Mouse (Mus musculus): Measurements from ENCODE around the gene Dip2c. TPM values are rescaled to one million over a fixed set of nuclear protein-coding genes. Genes with fewer than 3 reads are reported as not detected.

The Dip2c gene
- polyA plus RNA-seq, 1 experiment from 2014 or later = 4.4 TPM

DNA sequence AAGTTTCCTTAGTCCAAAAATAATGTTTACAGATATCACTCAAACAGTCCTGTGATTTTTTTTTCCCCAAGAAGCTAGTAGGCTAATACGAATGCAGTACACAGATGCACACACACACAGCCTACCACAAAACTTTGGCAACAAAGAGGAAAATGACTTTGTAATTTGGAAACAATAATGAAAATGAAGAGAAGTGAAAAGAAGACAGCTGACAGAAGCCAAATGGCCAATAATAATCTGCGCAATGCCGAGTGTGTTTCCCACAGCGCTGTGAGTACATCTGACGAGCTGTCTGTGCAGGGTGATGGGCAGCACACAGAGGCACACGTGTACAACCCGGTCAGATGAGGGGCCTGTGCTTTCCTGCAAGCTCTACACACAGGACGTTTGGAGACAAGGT is 430.4 kb downstream of the Dip2c start:
- no peaks in the 10 kb centered on the region for H3K27me3 ChIP-seq (ENCODE audit: control insufficient read depth, insufficient read depth, low read length)
- 88% methylated on average over 8 of the region's 8 CpGs for WGBS (ENCODE audit: insufficient replicate concordance)

DNA sequence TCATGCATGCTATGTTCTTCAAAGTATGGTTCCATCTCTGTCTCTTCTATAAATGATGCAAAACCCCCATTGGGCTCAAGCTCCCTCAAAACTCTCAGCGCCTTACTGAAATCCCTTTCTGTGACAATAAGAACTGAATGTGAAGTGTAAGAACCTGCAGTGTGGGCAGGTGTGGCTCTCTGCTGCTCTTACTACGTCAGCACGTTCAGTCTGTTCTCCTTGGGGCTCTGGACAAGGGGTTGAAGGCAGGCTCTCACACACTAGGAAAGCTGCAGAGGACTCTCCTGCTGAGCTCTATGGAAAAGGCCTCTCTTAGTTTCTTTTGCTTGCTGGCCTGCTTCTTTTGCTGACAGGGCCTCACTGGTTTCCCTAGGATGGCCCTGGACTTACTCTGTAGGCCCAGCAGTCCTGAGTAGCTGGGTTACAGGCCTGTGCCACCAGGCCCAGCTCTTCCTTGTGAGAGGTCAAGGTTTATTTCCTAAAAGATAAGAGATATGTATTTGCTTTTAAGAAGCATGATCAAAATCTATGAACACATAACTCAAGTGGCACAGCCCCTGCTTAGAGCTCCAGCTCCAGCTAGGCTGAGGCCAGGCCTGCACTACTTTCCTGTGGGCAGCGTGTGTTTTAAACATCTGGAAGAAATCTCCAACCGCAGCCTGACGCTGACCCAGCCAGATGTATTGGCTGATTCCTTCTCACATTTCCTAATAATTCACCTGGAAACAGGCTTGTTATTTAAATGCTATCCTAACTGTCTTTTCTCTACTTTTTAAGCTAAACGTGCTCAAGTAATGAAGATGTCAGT is 432.3 kb downstream of the Dip2c start:
- no peak overlapping the region for H3K4me3 ChIP-seq (ENCODE audit: low read depth, low read length)
- H3K36me3 ChIP-seq (ENCODE audit: control insufficient read depth, insufficient read depth, low read length) = no peaks in the 10 kb centered on the region
- no peak overlapping the region for H3K9ac ChIP-seq (ENCODE audit: low read depth, low read length)
- no peaks in the 10 kb centered on the region for H3K9me3 ChIP-seq (replicated peaks; ENCODE audit: control insufficient read depth, low read length)
- H3K4me2 ChIP-seq = no peak overlapping the region
- peaks cover 2% of the 10 kb centered on the region; the same call in 1 of the 2 replicates for H3K4me1 ChIP-seq (ENCODE audit: control insufficient read depth, insufficient read depth, low read length)
- WGBS (ENCODE audit: insufficient replicate concordance) = 83% methylated on average over 7 of the region's 7 CpGs
- no peak for ATAC-seq (replicated peaks; ENCODE audit: insufficient number of reproducible peaks, low FRiP score, low TSS enrichment)
- no peaks in the 10 kb centered on the region for H3K27me3 ChIP-seq (ENCODE audit: control insufficient read depth, insufficient read depth, low read length)
- H3K27ac ChIP-seq (ENCODE audit: low read depth, low read length) = no peak overlapping the region

More for the DNA sequence above, 430.4 kb downstream of the Dip2c start:
- H3K36me3 ChIP-seq (ENCODE audit: control insufficient read depth, insufficient read depth, low read length) = no peaks in the 10 kb centered on the region
- no peak for ATAC-seq (replicated peaks; ENCODE audit: insufficient number of reproducible peaks, low FRiP score, low TSS enrichment)
- H3K27ac ChIP-seq (ENCODE audit: low read depth, low read length) = no peak overlapping the region
- no peak overlapping the region for H3K4me3 ChIP-seq (ENCODE audit: low read depth, low read length)
- H3K4me2 ChIP-seq = no peak overlapping the region
- peaks cover 9% of the 10 kb centered on the region for H3K4me1 ChIP-seq (ENCODE audit: control insufficient read depth, insufficient read depth, low read length)
- no peaks in the 10 kb centered on the region for H3K9me3 ChIP-seq (replicated peaks; ENCODE audit: control insufficient read depth, low read length)
- H3K9ac ChIP-seq (ENCODE audit: low read depth, low read length) = no peak overlapping the region

DNA sequence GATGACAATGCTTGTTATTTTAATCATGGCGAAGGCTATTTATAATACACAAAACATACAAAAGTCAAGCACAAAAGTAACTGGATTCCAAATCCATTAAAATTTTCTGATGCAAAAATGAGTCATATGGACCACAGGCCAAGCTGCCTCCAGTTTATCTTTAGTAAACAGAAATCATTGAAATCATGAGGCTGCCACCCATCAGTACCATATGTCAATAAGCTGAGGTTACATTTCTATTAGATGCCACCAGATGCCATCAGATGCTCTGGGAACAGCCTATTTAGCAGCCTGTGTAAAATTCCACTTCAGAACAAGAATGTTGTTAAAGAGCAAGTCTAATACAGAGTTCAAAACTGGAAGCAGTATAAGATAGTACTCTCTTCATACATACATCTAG is 436.1 kb downstream of the Dip2c start:
- Histone ChIP-seq H3K27me3 (ENCODE audit: control insufficient read depth, insufficient read depth, low read length) (no peaks in the 10 kb centered on the region), H3K4me3 (ENCODE audit: low read depth, low read length) (no peak overlapping the region), H3K4me2 (no peak overlapping the region), H3K9me3 (replicated peaks; ENCODE audit: control insufficient read depth, low read length) (no peaks in the 10 kb centered on the region), H3K36me3 (ENCODE audit: control insufficient read depth, insufficient read depth, low read length) (no peaks in the 10 kb centered on the region), H3K9ac (ENCODE audit: low read depth, low read length) (no peak overlapping the region), H3K27ac (ENCODE audit: low read depth, low read length) (no peak overlapping the region), H3K4me1 (ENCODE audit: control insufficient read depth, insufficient read depth, low read length) (peaks cover 3% of the 10 kb centered on the region; the same call in 1 of the 2 replicates)
- ATAC-seq (replicated peaks; ENCODE audit: insufficient number of reproducible peaks, low FRiP score, low TSS enrichment) = no peak
- WGBS (ENCODE audit: insufficient replicate concordance) = 93% methylated on average over 1 of the region's 1 CpGs

DNA sequence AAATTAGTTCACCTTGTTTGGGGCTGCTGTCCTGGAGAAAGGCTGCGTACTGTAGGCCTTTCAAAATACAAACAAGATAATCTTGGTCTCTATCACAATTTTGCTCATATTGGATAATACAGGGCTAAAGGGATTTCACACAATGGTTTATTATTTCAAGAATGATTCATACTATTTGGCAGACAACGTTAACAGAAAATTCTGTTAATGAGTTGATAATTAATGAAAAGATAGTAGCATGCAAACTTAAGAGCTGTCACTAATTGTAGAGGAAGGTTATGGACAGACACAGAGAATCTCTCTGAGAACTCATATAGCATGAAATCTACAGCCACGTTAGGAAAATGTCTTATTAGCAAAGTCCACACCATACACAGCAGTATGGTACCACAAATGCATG is 436.6 kb downstream of the Dip2c start:
- Histone ChIP-seq H3K4me2 (no peak overlapping the region), H3K4me3 (ENCODE audit: low read depth, low read length) (no peak overlapping the region), H3K9ac (ENCODE audit: low read depth, low read length) (no peak overlapping the region), H3K27ac (ENCODE audit: low read depth, low read length) (no peak overlapping the region), H3K4me1 (ENCODE audit: control insufficient read depth, insufficient read depth, low read length) (peaks cover 3% of the 10 kb centered on the region; the same call in 1 of the 2 replicates), H3K9me3 (replicated peaks; ENCODE audit: control insufficient read depth, low read length) (no peaks in the 10 kb centered on the region), H3K27me3 (ENCODE audit: control insufficient read depth, insufficient read depth, low read length) (no peaks in the 10 kb centered on the region), H3K36me3 (ENCODE audit: control insufficient read depth, insufficient read depth, low read length) (no peaks in the 10 kb centered on the region)
- 94% methylated on average over 3 of the region's 3 CpGs for WGBS (ENCODE audit: insufficient replicate concordance)
- no peak for ATAC-seq (replicated peaks; ENCODE audit: insufficient number of reproducible peaks, low FRiP score, low TSS enrichment)

DNA sequence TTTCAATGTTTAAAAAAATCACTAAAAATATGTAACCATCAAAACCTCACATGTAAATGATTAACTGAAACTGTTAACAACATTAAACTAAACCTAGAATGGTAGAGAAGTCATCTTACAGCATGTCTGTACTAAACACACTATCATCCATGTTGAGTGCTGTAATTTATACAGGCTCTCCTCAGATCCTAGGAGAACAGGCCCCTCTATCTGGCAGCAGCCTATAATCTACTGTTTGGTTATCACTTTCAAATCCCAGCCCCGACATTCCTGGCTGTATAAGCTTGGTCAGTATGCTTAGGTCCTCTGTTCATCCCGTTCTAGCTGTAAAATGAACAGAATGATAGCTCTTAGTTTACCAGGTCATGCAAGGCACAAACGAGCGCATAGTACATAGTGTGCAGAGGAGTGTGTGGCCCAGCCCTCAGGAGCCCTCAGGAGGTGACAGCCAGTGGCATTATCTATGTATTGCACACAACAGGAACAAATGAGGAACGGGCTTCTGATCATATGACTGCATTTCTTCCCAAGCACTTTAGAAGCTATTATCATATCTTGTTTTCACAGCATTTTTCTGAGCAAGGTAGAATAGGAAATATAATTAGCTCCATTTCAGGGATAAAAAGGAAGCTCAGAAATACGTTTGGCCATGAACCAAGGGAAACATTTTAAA is 437.3 kb downstream of the Dip2c start:
- Histone ChIP-seq H3K4me2 (no peak overlapping the region), H3K36me3 (ENCODE audit: control insufficient read depth, insufficient read depth, low read length) (no peaks in the 10 kb centered on the region), H3K9me3 (replicated peaks; ENCODE audit: control insufficient read depth, low read length) (no peaks in the 10 kb centered on the region), H3K27me3 (ENCODE audit: control insufficient read depth, insufficient read depth, low read length) (no peaks in the 10 kb centered on the region), H3K27ac (ENCODE audit: low read depth, low read length) (no peak overlapping the region), H3K4me1 (ENCODE audit: control insufficient read depth, insufficient read depth, low read length) (peaks cover 3% of the 10 kb centered on the region; the same call in 1 of the 2 replicates), H3K4me3 (ENCODE audit: low read depth, low read length) (no peak overlapping the region), H3K9ac (ENCODE audit: low read depth, low read length) (no peak overlapping the region)
- ATAC-seq (replicated peaks; ENCODE audit: insufficient number of reproducible peaks, low FRiP score, low TSS enrichment) = no peak
- WGBS (ENCODE audit: insufficient replicate concordance) = 56% methylated on average over 6 of the region's 6 CpGs

DNA sequence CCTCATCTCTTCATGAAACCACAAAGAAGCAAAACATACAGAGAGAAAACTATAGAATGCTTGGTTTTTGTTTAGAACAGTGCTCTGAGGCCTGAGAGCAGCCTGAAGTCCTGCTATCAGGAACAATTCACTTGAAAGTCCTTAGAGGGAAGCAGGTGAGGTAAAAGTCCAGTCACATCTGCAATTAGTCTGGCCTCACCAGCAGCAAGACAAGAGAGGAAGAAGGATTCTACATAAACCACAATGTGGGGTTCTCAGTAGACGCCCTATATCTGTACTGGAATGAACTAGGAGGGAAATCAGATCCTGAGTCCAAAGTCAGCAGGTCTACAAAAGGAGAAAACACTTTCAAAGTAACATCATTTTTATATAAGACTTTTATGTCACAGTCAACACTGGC is 438.9 kb downstream of the Dip2c start:
- no peak for ATAC-seq (replicated peaks; ENCODE audit: insufficient number of reproducible peaks, low FRiP score, low TSS enrichment)
- Histone ChIP-seq H3K27ac (ENCODE audit: low read depth, low read length) (no peak overlapping the region), H3K9ac (ENCODE audit: low read depth, low read length) (no peak overlapping the region), H3K4me2 (no peak overlapping the region), H3K4me3 (ENCODE audit: low read depth, low read length) (no peak overlapping the region), H3K9me3 (replicated peaks; ENCODE audit: control insufficient read depth, low read length) (no peaks in the 10 kb centered on the region), H3K27me3 (ENCODE audit: control insufficient read depth, insufficient read depth, low read length) (no peaks in the 10 kb centered on the region), H3K4me1 (ENCODE audit: control insufficient read depth, insufficient read depth, low read length) (peaks cover 3% of the 10 kb centered on the region; the same call in 1 of the 2 replicates), H3K36me3 (ENCODE audit: control insufficient read depth, insufficient read depth, low read length) (no peaks in the 10 kb centered on the region)
- 73% methylated on average over 1 of the region's 1 CpGs for WGBS (ENCODE audit: insufficient replicate concordance)

Other genes with a start within 250 kb of the Dip2c start
- gene Larp4b, start 182.6 kb upstream of the Dip2c start, polyA plus RNA-seq (2014; fragmentation: Nextera tagmentation; extraction: Ambion mirVana) = 29.6 and 31.7 TPM in 2 replicates

Data from heart, embryonic 11.5 days (tissue).